Mouse (Mus musculus): ENCODE measurements at regions not wholly inside any gene's neighbourhood (a gene's known extent, or its start where the extent isn't known, plus 50 kb on each side); places are given as distances from the start of the nearest gene placed in this dataset.

DNA sequence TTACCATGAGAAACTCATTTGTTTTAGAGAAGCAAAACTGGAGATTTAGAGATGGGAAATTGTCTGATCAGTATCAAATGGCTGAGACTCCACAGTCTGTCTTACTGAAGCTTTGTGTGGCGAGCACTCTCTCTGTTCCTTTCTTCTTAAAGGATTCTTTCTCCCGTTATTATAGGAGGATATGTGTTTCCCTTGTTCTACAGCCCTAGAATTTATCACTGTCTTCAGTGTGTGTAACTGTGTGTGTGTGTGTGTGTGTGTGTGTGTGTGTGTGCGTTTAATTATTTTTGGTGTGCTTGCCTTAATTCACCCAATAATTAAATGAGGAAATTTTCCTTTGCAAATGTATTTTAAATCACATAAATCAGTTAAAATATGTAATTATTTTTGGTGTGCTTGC is 52.7 kb upstream of the Luzp2 start:
- TF ChIP-seq CTCF (IDR thresholded peaks at IDR 0.05; ENCODE audit: borderline replicate concordance, insufficient read depth, low read depth, low read length) (no peak), POLR2A (IDR thresholded peaks at IDR 0.05; ENCODE audit: borderline replicate concordance, insufficient read depth, low read length) (no peak)
